Mouse (Mus musculus) midbrain, embryonic 15.5 days (tissue): ENCODE measurements around the gene Cdc42se2. TPM values are rescaled to one million over a fixed set of nuclear protein-coding genes. Genes with fewer than 3 reads are reported as not detected.

ENCODE experiments used
- ATAC-seq: fragments of 200-750 bp; cut with Nextera tagmentation; replicated peaks from 2 replicates; pipeline ENCODE4 v1.8.0; 2017; ENCODE audit warnings: moderate TSS enrichment
- H3K27ac ChIP-seq: fragments of 300-500 bp; sonication (generic); 2 replicates; pipeline ENCODE4 v1.5.1; 2015; ENCODE audit warnings: mild to moderate bottlenecking, inconsistent platforms
- H3K27me3 ChIP-seq: fragments of 300-500 bp; sonication (generic); replicated peaks from 2 replicates; pipeline ENCODE4 v1.6.1; 2015; ENCODE audit warnings: inconsistent platforms
- H3K36me3 ChIP-seq: fragments of 300-500 bp; sonication (generic); replicated peaks from 2 replicates; pipeline ENCODE4 v1.6.1; 2015; ENCODE audit warnings: inconsistent platforms
- H3K4me1 ChIP-seq: fragments of 300-500 bp; sonication (generic); 2 replicates; pipeline ENCODE4 v1.6.1; 2015; ENCODE audit warnings: inconsistent platforms
- H3K4me2 ChIP-seq: fragments of 300-500 bp; sonication (generic); 2 replicates; pipeline ENCODE4 v1.6.1; 2015; ENCODE audit warnings: inconsistent platforms, mild to moderate bottlenecking, moderate library complexity
- H3K4me3 ChIP-seq: fragments of 300-500 bp; sonication (generic); 2 replicates; pipeline ENCODE4 v1.5.1; 2015; ENCODE audit warnings: mild to moderate bottlenecking, inconsistent platforms
- H3K9ac ChIP-seq: fragments of 300-500 bp; sonication (generic); 2 replicates; pipeline ENCODE4 v1.6.1; 2015; ENCODE audit warnings: mild to moderate bottlenecking, inconsistent platforms
- H3K9me3 ChIP-seq: fragments of 300-500 bp; sonication (generic); 2 replicates; pipeline ENCODE4 v1.6.1; 2016; ENCODE audit warnings: inconsistent platforms
- WGBS: fragments of 180-500 bp; shearing (Covaris S2); methylation state at CpG from one replicate; pipeline ENCODE4 v1.1.7; 2015; ENCODE audit warnings: mixed read lengths; 5-methylcytosine and 5-hydroxymethylcytosine counted together
- polyA plus RNA-seq: library from polyadenylated mRNA; unstranded; fragments of >200 nt; fragmentation: Nextera tagmentation; extraction: Ambion mirVana; gene quantifications from 2 replicates; pipeline ENCODE4 v1.2.1, GENCODE M21; 2015

The Cdc42se2 gene
- 157 and 159 TPM in 2 replicates for polyA plus RNA-seq

DNA sequence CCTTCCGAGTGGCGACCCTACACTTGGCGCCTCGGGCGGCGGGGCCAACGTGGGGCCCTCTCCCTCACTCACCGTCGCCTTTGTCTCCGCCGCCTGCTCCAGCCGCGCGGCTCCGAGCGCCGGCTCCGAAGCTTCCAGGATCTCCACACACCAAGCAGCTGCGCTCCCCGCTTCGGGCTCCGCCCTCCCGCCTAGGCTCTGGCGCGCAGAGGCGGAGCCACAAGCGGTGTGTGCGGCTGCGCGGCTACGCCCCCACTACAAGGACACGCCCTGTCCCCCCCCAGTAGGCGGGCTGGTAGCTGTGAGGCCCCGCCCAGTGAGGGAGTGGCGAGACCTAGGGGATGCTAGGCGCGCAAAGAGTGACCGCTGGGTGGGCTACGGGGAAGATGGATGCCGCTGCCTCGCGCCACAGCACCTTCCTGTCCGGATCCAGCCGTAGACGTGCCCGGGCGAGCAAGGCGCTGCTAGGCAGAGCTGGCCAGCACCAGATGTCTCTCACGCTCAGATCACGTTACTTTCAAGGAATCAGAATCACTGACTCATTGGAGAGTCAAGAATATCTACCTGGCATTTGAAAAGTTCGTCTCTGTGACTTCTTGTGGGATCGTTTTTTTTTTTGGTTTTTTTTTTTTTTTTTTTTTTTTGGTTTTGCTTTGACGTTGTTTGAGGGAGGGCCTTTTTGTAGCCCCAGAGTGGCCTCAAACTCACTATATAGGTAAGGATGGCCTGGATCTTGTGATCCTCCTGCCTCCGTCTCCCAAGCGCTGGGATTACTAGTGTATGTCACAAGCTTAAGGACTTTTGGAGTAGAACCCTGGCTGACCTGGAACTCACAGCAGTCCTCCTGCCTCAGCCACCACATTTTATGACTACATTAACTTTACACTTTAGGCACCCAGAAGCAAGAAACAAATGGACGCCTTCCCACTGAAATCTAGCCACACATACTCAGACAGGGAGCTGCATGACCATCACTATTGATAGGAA lies at the start of gene Cdc42se2:
Gene Cdc42se2 (minus strand): TSS at position 188 of the 987 bp plus-strand sequence.
- Histone ChIP-seq H3K36me3 (no peaks in the 10 kb centered on the region), H3K9ac (peak within 1 kb of the TSS; percentile 97), H3K9me3 (no peaks in the 10 kb centered on the region), H3K4me3 (peak within 1 kb of the TSS; percentile 99), H3K27me3 (no peaks in the 10 kb centered on the region), H3K27ac (peak within 1 kb of the TSS; percentile 97), H3K4me2 (peak within 1 kb of the TSS; percentile 83), H3K4me1 (peaks cover 20% of the 10 kb centered on the region)
- peak; percentile 99 for ATAC-seq
- 4% methylated on average over 54 of the region's 56 CpGs for WGBS

GRCm38 (mm10) chr11:54836106-54836505 lies 48.6 kb upstream of the Cdc42se2 start:
- H3K4me2 ChIP-seq = no peak overlapping the region
- H3K4me3 ChIP-seq = no peak overlapping the region
- ATAC-seq = no peak
- no peaks in the 10 kb centered on the region for H3K4me1 ChIP-seq
- H3K27ac ChIP-seq = no peak overlapping the region
- no peak overlapping the region for H3K9ac ChIP-seq
- H3K27me3 ChIP-seq = no peaks in the 10 kb centered on the region
- 84% methylated on average over 9 of the region's 9 CpGs for WGBS
- H3K36me3 ChIP-seq = no peaks in the 10 kb centered on the region
- no peaks in the 10 kb centered on the region for H3K9me3 ChIP-seq

- WGBS = 62% methylated on average over 2 of the region's 2 CpGs
- no peaks in the 10 kb centered on the region for H3K36me3 ChIP-seq
Observed at GRCm38 (mm10) chr11:54834596-54834995, 47.1 kb upstream of the Cdc42se2 start.

GRCm38 (mm10) chr11:54833833-54834232 lies 46.4 kb upstream of the Cdc42se2 start:
- Histone ChIP-seq H3K9me3 (no peaks in the 10 kb centered on the region), H3K4me1 (no peaks in the 10 kb centered on the region), H3K4me3 (no peak overlapping the region), H3K27me3 (no peaks in the 10 kb centered on the region), H3K36me3 (no peaks in the 10 kb centered on the region), H3K9ac (no peak overlapping the region), H3K4me2 (no peak overlapping the region), H3K27ac (no peak overlapping the region)
- WGBS = 94% methylated on average over 4 of the region's 4 CpGs
- no peak for ATAC-seq

More at GRCm38 (mm10) chr11:54834596-54834995, 47.1 kb upstream of the Cdc42se2 start:
- H3K27me3 ChIP-seq = no peaks in the 10 kb centered on the region
- no peak overlapping the region for H3K4me2 ChIP-seq
- no peaks in the 10 kb centered on the region for H3K9me3 ChIP-seq
- ATAC-seq = no peak
- no peak overlapping the region for H3K9ac ChIP-seq
- no peak overlapping the region for H3K4me3 ChIP-seq
- H3K4me1 ChIP-seq = no peaks in the 10 kb centered on the region
- H3K27ac ChIP-seq = no peak overlapping the region

- Histone ChIP-seq H3K27me3 (no peaks in the 10 kb centered on the region), H3K9me3 (no peaks in the 10 kb centered on the region), H3K27ac (no peak overlapping the region), H3K36me3 (no peaks in the 10 kb centered on the region), H3K4me3 (no peak overlapping the region), H3K4me2 (no peak overlapping the region), H3K9ac (no peak overlapping the region), H3K4me1 (no peaks in the 10 kb centered on the region)
- 87% methylated on average over 8 of the region's 8 CpGs for WGBS
- no peak for ATAC-seq
Observed at GRCm38 (mm10) chr11:54826819-54827218, 39.3 kb upstream of the Cdc42se2 start.

DNA sequence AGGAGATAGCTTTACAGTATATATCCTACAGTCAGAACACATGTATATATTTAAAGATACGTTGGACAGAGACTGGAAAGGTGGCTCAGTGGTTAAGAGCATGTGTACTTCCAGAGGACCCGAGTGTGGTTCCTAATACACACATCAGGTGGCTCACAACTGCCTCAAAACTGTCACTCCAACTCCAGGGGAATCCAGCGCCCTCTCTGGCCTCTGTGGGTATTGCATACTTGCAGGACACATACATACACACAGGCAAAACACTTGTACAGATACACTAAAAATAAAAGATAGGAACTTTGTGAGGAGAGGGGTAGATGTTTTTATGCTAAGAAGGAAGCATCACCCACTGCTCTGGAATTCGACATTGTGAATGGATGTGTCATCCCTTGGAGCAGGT lies 38.3 kb upstream of the Cdc42se2 start:
- no peaks in the 10 kb centered on the region for H3K27me3 ChIP-seq
- no peaks in the 10 kb centered on the region for H3K36me3 ChIP-seq
- 80% methylated on average over 4 of the region's 4 CpGs for WGBS
- H3K4me1 ChIP-seq = no peaks in the 10 kb centered on the region
- no peak overlapping the region for H3K9ac ChIP-seq
- H3K9me3 ChIP-seq = no peaks in the 10 kb centered on the region
- no peak overlapping the region for H3K4me3 ChIP-seq
- H3K4me2 ChIP-seq = no peak overlapping the region
- H3K27ac ChIP-seq = no peak overlapping the region
- no peak for ATAC-seq

DNA sequence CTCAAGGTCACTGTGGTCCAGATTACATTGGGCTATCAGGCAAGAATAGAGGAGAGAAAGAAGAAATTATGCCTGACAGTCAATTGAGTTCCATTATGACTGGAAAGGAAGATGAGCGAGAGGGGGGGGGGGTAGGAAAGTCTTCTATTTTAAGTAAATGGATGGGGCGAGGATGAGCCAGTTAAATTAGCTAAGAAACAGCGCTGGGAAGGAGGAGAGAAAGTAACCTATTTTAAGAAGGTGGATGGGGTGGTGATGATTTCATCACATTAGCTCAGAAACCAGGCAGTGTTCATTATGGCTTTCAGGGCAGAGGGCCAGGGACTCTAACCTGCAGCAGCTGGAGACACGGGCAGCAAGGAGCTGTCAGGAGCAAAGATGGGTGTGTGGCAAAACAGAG lies 36.0 kb upstream of the Cdc42se2 start:
- no peak overlapping the region for H3K9ac ChIP-seq
- H3K4me2 ChIP-seq = no peak overlapping the region
- no peaks in the 10 kb centered on the region for H3K27me3 ChIP-seq
- no peaks in the 10 kb centered on the region for H3K36me3 ChIP-seq
- ATAC-seq = no peak
- H3K9me3 ChIP-seq = no peaks in the 10 kb centered on the region
- 87% methylated on average over 4 of the region's 4 CpGs for WGBS
- no peak overlapping the region for H3K4me3 ChIP-seq
- H3K27ac ChIP-seq = no peak overlapping the region
- no peaks in the 10 kb centered on the region for H3K4me1 ChIP-seq

GRCm38 (mm10) chr11:54819489-54819888 lies 32.0 kb upstream of the Cdc42se2 start:
- H3K4me1 ChIP-seq = no peaks in the 10 kb centered on the region
- H3K9me3 ChIP-seq = no peaks in the 10 kb centered on the region
- H3K4me2 ChIP-seq = no peak overlapping the region
- no peak overlapping the region for H3K27ac ChIP-seq
- no peak overlapping the region for H3K9ac ChIP-seq
- ATAC-seq = no peak
- no peaks in the 10 kb centered on the region for H3K27me3 ChIP-seq
- no peak overlapping the region for H3K4me3 ChIP-seq
- WGBS = 74% methylated on average over 7 of the region's 7 CpGs
- H3K36me3 ChIP-seq = no peaks in the 10 kb centered on the region

DNA sequence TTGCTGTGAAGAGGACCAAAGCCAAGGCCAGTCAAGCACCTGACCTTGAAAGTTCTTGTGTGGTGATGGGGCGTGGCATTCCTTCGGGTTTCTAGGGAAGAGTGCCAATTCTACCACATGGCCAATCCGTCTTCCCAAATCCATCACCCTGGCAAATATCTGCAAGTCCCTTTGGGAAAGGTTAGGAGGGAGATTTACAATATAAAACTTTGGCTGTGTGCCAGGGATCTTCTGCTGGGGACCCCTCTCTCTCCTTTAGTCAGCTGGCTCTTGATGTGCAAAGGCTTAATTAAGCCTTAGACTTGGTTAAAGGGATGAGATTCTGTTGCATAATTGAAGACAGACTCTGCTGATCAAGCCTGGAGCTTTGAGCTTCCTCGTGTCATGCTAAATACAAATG lies 30.0 kb upstream of the Cdc42se2 start:
- 49% methylated on average over 4 of the region's 4 CpGs for WGBS
- H3K36me3 ChIP-seq = no peaks in the 10 kb centered on the region
- H3K9ac ChIP-seq = no peak overlapping the region
- no peak overlapping the region for H3K27ac ChIP-seq
- ATAC-seq = no peak
- H3K4me2 ChIP-seq = no peak overlapping the region
- peaks cover 10% of the 10 kb centered on the region for H3K4me1 ChIP-seq
- no peaks in the 10 kb centered on the region for H3K9me3 ChIP-seq
- H3K27me3 ChIP-seq = no peaks in the 10 kb centered on the region
- H3K4me3 ChIP-seq = no peak overlapping the region

- peaks cover 11% of the 10 kb centered on the region for H3K4me1 ChIP-seq
- no peak overlapping the region for H3K9ac ChIP-seq
- H3K36me3 ChIP-seq = no peaks in the 10 kb centered on the region
- H3K27ac ChIP-seq = no peak overlapping the region
- H3K4me3 ChIP-seq = no peak overlapping the region
- no peak for ATAC-seq
- H3K27me3 ChIP-seq = no peaks in the 10 kb centered on the region
- no peaks in the 10 kb centered on the region for H3K9me3 ChIP-seq
- no peak overlapping the region for H3K4me2 ChIP-seq
Observed at GRCm38 (mm10) chr11:54815659-54816058, 28.2 kb upstream of the Cdc42se2 start.

DNA sequence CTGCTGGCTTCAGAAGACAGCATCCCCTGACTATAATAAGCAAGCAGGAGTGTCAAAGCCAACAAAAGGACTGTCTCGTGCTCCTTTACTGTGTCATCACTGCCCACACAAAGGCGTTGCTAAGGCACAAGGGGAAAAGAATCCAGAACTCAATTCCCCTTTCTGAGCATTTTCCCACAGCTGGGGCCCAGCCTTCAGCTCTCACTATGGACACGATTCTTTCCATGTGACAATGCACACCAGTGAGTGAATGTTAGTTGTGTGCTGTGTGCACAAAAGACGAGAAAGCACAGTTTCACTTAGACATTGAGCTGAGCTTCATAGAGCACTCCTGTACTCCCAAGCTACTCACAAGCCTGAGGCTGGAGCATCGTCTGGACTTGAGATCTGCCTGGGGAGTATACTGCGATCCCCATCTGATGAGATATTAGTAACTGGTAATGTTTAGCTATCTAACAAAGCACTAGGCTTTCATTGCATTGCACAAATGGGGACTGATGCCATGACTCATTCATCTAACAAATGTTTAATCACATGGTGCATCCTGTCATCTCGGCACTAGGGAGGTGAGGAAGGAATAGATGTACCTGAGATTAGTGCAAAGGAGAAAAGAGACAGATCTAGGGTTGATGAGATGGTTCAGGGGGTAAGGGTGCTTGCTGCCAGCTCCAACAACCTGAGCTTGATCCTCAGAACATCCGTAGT lies 25.5 kb upstream of the Cdc42se2 start:
- Histone ChIP-seq H3K4me3 (no peak overlapping the region), H3K4me2 (no peak overlapping the region), H3K9me3 (no peaks in the 10 kb centered on the region), H3K27ac (peak overlapping the region; percentile 47; the same call in 1 of the 2 replicates), H3K9ac (no peak overlapping the region), H3K36me3 (no peaks in the 10 kb centered on the region), H3K27me3 (no peaks in the 10 kb centered on the region), H3K4me1 (peaks cover 11% of the 10 kb centered on the region)
- ATAC-seq = peak; percentile 71
- 15% methylated on average over 8 of the region's 8 CpGs for WGBS

DNA sequence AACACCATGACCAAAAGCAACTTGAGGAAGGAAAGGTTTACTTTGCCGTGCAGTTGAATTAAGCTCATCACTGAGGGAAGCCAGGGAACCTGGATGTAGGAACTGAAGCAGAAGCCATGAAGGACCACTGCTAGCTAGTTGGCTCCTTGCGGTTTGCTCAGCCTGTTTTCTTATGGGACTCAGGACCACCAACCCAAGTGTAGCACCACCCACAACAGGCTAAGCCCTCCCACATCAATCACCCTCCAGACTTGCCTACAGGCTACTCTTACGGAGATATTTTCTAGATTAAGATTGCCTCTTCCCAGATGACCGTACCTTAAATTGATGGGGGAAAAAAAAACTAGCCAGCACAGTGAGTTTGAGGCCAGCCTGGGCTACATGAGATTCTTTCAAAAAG lies 24.8 kb upstream of the Cdc42se2 start:
- 25% methylated on average over 4 of the region's 4 CpGs for WGBS
- Histone ChIP-seq H3K4me3 (no peak overlapping the region), H3K4me1 (peaks cover 11% of the 10 kb centered on the region), H3K4me2 (no peak overlapping the region), H3K36me3 (no peaks in the 10 kb centered on the region), H3K9me3 (no peaks in the 10 kb centered on the region), H3K9ac (no peak overlapping the region), H3K27ac (peak overlapping the region; percentile 47; the same call in 1 of the 2 replicates), H3K27me3 (no peaks in the 10 kb centered on the region)
- ATAC-seq = no peak
